Mouse (Mus musculus): ENCODE measurements around the gene Klra8. TPM values are rescaled to one million over a fixed set of nuclear protein-coding genes. Genes with fewer than 3 reads are reported as not detected.
"Not testable (repeated sequence)": the region's sequence is repeated elsewhere in the genome, so short reads cannot be mapped to it uniquely, and the experiment has no call there.

The Klra8 gene
- polyA plus RNA-seq (2015; fragmentation: Nextera tagmentation; extraction: Ambion mirVana): not detected in 2 replicates

DNA sequence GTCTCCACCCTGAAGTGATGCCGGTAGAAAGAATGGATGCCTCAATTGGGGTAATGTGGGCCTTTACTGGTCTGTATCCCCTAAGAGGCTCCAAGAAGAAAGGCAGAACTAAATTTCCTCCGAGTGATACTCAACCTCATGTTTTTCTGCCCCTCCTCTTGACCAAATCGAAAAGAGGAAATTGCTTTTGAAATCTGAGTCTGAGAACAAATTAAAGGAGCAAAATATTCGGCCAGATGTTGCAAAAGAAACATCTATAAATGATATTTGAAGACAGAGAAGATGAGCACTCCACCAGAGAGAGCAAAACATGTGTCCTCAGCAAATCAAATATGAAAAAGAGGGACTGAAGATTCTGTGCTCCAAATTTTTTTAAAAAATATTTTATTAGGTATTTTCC lies at the start of gene Klra8:
Gene Klra8 (minus strand): TSS at position 101 of the 400 bp plus-strand sequence.
- H3K4me3 ChIP-seq (ENCODE audit: low read depth, low read length); H3K27me3 ChIP-seq (ENCODE audit: insufficient read depth, low read length); H3K9me3 ChIP-seq (ENCODE audit: low read length); H3K27ac ChIP-seq (ENCODE audit: low read depth); H3K4me1 ChIP-seq (ENCODE audit: insufficient read depth); ATAC-seq; H3K36me3 ChIP-seq (replicated peaks; ENCODE audit: insufficient read depth, low read length); H3K4me2 ChIP-seq (ENCODE audit: low read depth, low read length); H3K9ac ChIP-seq (replicated peaks); DNase-seq: not testable (repeated sequence)
- 50% methylated on average over 4 of the region's 4 CpGs for WGBS (ENCODE audit: insufficient replicate concordance)

DNA sequence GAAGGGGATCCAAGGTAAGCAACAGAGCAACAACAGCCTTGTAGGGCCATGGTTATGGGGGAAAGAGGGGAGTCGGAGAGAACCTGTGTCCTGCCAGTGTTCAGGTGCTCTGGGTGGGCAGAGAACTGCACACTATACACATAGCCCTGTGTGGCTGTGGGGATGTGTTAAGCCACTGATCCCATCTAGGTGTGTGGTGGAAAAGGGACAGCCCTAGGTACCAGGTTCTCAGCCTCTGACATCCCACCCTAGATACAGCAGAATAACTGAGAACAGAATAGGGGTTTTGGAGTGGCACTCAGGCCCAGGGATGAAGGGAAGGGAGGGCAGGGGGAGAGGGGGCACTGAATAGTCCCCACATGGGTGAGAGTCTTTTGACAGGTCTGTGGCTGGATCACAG lies 19.2 kb downstream of the Klra8 start:
- no peak overlapping the region for H3K4me2 ChIP-seq (ENCODE audit: low read depth, low read length)
- 75% methylated on average over 1 of the region's 1 CpGs for WGBS (ENCODE audit: insufficient replicate concordance)
- H3K27ac ChIP-seq (ENCODE audit: low read depth): no peak overlapping the region
- ATAC-seq: no peak
- H3K4me1 ChIP-seq (ENCODE audit: insufficient read depth): no peaks in the 10 kb centered on the region
- no peaks in the 10 kb centered on the region for H3K36me3 ChIP-seq (replicated peaks; ENCODE audit: insufficient read depth, low read length)
- no peak overlapping the region for H3K9ac ChIP-seq (replicated peaks)
- no peak overlapping the region for H3K4me3 ChIP-seq (ENCODE audit: low read depth, low read length)
- H3K27me3 ChIP-seq (ENCODE audit: insufficient read depth, low read length): no peaks in the 10 kb centered on the region
- TF ChIP-seq EP300 (IDR thresholded peaks at IDR 0.05; ENCODE audit: low read depth) (no peak), CTCF (IDR thresholded peaks at IDR 0.05; ENCODE audit: low read depth) (no peak)
- no peaks in the 10 kb centered on the region for H3K9me3 ChIP-seq (ENCODE audit: low read length)
- DNase-seq: no peak

DNA sequence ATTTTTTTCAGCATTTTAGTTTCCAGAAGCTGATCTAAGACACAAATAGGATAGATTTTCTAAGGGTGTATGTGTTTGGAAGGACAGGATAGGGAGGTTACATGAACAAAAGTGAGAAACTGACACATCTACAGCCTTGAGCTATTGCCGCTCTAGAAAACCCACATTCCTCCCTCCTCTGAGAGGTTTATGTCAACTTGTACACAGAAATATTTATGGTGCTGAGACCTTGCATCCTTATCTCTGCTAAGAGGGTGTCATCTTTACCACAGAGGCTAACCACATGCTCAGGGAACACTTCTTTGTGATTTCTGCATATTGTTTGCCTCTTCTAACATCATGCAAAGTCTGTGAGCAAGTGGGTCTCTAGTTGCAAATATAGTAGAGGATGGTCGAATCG lies 27.0 kb downstream of the Klra8 start:
- not testable (repeated sequence) for DNase-seq; H3K4me1 ChIP-seq (ENCODE audit: insufficient read depth)

DNA sequence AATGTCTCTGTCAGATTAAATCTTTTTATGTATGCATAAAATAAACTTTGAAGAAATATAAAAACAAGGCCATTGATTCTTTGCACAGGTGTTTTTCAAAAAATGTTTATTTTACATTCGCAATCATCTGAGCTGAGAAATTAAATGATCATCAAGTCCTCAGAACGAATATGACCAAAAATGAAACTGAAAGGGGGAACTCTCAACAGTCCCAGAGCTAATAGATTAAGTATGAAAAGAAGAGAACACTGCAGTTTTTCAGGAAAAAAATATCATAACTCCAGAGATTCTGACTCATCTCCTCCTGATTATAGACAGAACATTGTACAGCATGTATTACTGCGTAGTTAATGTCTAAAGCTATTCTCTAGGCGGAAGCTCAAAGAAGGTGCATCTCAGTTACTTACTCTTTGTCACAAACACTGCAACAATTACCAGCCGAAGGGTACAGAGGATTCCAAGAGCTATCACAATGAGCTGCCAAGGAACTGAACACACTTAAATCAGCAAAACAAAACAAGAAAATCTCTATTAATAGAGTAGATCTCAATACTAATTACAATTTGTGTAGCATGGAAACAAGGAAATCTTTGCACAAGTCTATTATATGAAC lies 37.3 kb downstream of the Klra8 start:
- H3K4me3 ChIP-seq (ENCODE audit: low read depth, low read length): no peak overlapping the region
- DNase-seq: no peak
- no peak overlapping the region for H3K9ac ChIP-seq (replicated peaks)
- no peaks in the 10 kb centered on the region for H3K27me3 ChIP-seq (ENCODE audit: insufficient read depth, low read length)
- WGBS (ENCODE audit: insufficient replicate concordance): 71% methylated on average over 5 of the region's 5 CpGs
- no peaks in the 10 kb centered on the region for H3K36me3 ChIP-seq (replicated peaks; ENCODE audit: insufficient read depth, low read length)
- no peaks in the 10 kb centered on the region for H3K9me3 ChIP-seq (ENCODE audit: low read length)
- H3K4me1 ChIP-seq (ENCODE audit: insufficient read depth): no peaks in the 10 kb centered on the region
- no peak overlapping the region for H3K4me2 ChIP-seq (ENCODE audit: low read depth, low read length)
- no peak overlapping the region for H3K27ac ChIP-seq (ENCODE audit: low read depth)
- ATAC-seq: no peak
- no peak for TF ChIP-seq EP300 (IDR thresholded peaks at IDR 0.05; ENCODE audit: low read depth)
- TF ChIP-seq CTCF (IDR thresholded peaks at IDR 0.05; ENCODE audit: low read depth): no peak

More for the DNA sequence above, 27.0 kb downstream of the Klra8 start:
- H3K27me3 ChIP-seq (ENCODE audit: insufficient read depth, low read length); H3K4me2 ChIP-seq (ENCODE audit: low read depth, low read length); H3K36me3 ChIP-seq (replicated peaks; ENCODE audit: insufficient read depth, low read length); ATAC-seq; H3K4me3 ChIP-seq (ENCODE audit: low read depth, low read length); H3K9me3 ChIP-seq (ENCODE audit: low read length); H3K27ac ChIP-seq (ENCODE audit: low read depth); H3K9ac ChIP-seq (replicated peaks): not testable (repeated sequence)
- WGBS (ENCODE audit: insufficient replicate concordance): 68% methylated on average over 3 of the region's 3 CpGs

DNA sequence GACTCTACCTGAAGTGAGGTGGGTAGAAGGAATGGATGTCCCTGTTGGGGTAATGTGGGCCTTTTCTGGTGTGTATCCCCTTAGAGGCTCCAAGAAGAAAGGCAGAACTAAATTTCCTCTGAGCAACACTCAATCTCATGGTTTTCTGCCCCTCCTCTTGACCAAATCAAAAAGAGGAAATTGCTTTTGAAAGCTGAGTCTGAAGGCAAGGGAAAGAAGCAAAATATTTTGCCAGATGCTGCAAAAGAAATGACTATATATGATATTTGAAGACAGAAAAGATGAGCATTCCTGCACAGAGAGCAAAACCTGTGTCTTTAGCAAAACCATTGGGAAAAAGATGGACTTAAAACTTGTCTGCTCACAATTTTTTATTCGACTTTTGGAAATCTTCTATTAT lies 62.5 kb downstream of the Klra8 start, which contains the start of gene Klra4:
Gene Klra4 (minus strand): TSS at position 101 of the 400 bp plus-strand sequence.
- H3K36me3 ChIP-seq (replicated peaks; ENCODE audit: insufficient read depth, low read length); H3K4me3 ChIP-seq (ENCODE audit: low read depth, low read length); H3K9me3 ChIP-seq (ENCODE audit: low read length); ATAC-seq; DNase-seq; H3K4me1 ChIP-seq (ENCODE audit: insufficient read depth); H3K4me2 ChIP-seq (ENCODE audit: low read depth, low read length); H3K27me3 ChIP-seq (ENCODE audit: insufficient read depth, low read length); H3K27ac ChIP-seq (ENCODE audit: low read depth); H3K9ac ChIP-seq (replicated peaks): not testable (repeated sequence)
- WGBS (ENCODE audit: insufficient replicate concordance): 55% methylated on average over 1 of the region's 1 CpGs

Other genes starting within 250 kb of the Klra8 start
- gene Klra5, start 212.2 kb downstream of the Klra8 start, polyA plus RNA-seq (2015; fragmentation: Nextera tagmentation; extraction: Ambion mirVana): 1.3 and 2.1 TPM in 2 replicates
- not detected in 2 replicates for gene Klra6, start 102.9 kb downstream of the Klra8 start, polyA plus RNA-seq (2015; fragmentation: Nextera tagmentation; extraction: Ambion mirVana)
- not detected in 2 replicates for gene Klra4, start 62.6 kb downstream of the Klra8 start, polyA plus RNA-seq (2015; fragmentation: Nextera tagmentation; extraction: Ambion mirVana)
- not detected in 2 replicates for gene Klra9, start 63.2 kb upstream of the Klra8 start, polyA plus RNA-seq (2015; fragmentation: Nextera tagmentation; extraction: Ambion mirVana)
- not detected in 2 replicates for gene Klra7, start 103.4 kb upstream of the Klra8 start, polyA plus RNA-seq (2015; fragmentation: Nextera tagmentation; extraction: Ambion mirVana)
- not detected in 2 replicates for gene Klra10, start 152.0 kb upstream of the Klra8 start, polyA plus RNA-seq (2015; fragmentation: Nextera tagmentation; extraction: Ambion mirVana)
- gene Klra3, start 207.7 kb upstream of the Klra8 start, polyA plus RNA-seq (2015; fragmentation: Nextera tagmentation; extraction: Ambion mirVana): not detected in 2 replicates